Mouse (Mus musculus) megakaryocyte, embryonic 14.5 days (primary cell): ENCODE measurements at regions not wholly inside any gene's neighbourhood (a gene's known extent, or its start where the extent isn't known, plus 50 kb on each side); places are given as distances from the start of the nearest gene placed in this dataset.

ENCODE experiments used
- FLI1 ChIP-seq: IDR thresholded peaks from 2 replicates; pipeline ENCODE4 v1.6.1; 2012; ENCODE audit warnings: low read length, inconsistent platforms, mixed read lengths
- GATA1 ChIP-seq: IDR thresholded peaks from 3 replicates; pipeline ENCODE4 v1.6.1; 2012; ENCODE audit warnings: mixed read lengths, low read length, inconsistent platforms, borderline replicate concordance

GRCm38 (mm10) chr2:117902837-117903236 lies 208.8 kb upstream of the Thbs1 start:
- TF ChIP-seq GATA1 (no peak), FLI1 (no peak)
